Mouse (Mus musculus) T-helper 17 cell (primary cell): ENCODE data around the gene Sema3c.

Experiments
- in situ Hi-C, 2 experiments: fragments of 300-600 bp; cut with MboI, MseI; formaldehyde crosslinking; loops; 1 replicate in 1 of 2; 2 replicates in 1 of 2; pipeline ENCODE4 v1.15.1; 2025; ENCODE audit warnings: high pct_unique_total_duplicates in 2 of 2

Sema3c gene

GRCm38 (mm10) chr5:17647643-17648226 is 73.7 kb downstream of the Sema3c start:
- in situ Hi-C loops: no loop called here

DNA sequence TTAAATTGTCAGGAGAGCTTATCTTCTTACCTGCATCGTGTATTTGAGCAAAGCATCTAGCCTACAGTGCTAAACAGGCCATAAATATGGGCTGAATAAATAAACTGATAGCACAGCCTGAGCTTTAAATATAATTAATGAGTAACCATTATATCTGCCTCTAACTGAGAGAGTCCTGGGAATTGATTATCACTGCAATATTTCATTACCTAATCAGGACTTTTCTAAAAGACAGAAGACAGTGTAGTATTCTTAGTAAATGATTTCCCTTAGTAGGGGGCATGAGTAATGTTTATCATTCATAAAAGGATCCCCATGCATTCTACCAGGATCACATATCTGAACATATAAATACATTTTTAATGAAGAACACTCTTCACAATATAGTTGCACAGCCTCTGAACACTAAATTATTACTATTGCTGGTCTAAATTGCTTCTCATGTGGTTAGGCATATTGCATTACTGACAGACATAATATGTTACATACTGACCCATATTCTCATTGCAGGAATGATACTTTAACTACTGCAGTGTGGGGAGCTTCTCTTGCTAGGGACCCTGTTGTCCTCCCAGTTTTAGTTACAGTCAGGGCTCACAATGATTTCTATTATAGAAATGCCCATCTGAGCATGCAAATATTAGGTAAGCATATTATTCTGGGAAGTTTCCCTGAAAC is 74.9 kb downstream of the Sema3c start:
- in situ Hi-C loops: no loop called here

GRCm38 (mm10) chr5:17661223-17661622 is 87.1 kb downstream of the Sema3c start:
- in situ Hi-C loops: no loop called here

DNA sequence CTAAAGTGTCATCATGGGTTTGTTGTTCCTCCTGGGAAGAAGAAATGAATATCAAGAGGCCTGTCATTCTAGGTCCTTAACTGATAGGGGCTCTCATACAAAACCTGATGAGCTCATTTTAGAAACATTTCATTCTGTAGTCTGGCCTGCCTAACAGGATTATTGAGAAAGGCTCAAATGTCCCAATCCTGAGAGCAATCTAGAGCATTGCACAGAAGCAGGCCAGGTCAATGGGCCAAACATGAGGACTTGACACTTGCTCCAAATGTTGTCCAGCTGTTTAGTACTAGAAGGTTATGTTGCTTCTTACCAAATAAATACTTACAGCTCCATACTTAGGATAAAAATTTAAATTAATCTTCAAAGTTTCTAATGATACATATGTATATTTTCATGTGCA is 97.3 kb downstream of the Sema3c start:
- in situ Hi-C loops: no loop called here

GRCm38 (mm10) chr5:17680862-17681261 is 106.8 kb downstream of the Sema3c start:
- in situ Hi-C loops: no loop called here

DNA sequence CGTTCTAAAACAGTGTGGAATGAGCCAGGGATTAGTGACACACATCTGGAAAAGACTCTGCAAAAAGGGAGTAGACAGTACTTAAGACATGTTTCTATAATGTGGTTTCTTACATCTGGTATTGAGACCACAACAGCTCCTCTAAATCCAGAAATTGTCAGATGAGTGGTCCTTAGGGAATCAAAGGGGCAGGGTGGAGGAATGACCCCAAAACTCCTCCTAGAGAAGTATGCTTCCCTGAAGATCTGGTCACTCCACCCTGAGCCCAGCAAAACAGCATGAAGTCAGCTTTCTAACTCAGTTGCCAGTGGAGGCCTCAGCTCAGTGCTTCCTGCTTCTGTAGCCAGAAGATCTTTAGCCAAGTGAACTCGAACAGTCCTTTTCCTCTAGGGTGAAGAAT is 115.0 kb downstream of the Sema3c start:
- in situ Hi-C loops: no loop called here

DNA sequence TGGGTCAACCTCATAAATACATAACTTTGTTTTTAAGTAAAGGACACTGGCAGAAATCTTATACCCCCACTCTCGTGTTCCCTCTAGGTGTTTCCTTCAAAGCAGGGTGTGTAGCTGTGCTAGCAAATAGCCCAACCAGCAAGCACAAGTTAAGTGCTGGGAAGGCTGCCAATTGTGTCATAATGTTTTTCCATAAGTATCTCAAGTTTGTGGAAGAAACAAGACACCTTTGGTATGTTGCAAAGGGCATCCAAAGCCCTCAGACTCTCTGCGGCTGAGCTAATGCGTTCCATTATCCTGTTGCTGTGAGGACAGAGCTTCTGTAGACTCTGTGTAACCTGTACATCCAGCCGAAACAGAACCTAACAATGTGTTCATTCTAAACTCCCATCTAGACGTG is 115.5 kb downstream of the Sema3c start:
- in situ Hi-C loops: no loop called here

GRCm38 (mm10) chr5:17695366-17695765 is 121.3 kb downstream of the Sema3c start:
- in situ Hi-C loops: no loop called here

- in situ Hi-C loops: no loop called here
Measured at GRCm38 (mm10) chr5:17698905-17699304, 124.8 kb downstream of the Sema3c start.

- in situ Hi-C loops: no loop called here
Measured at GRCm38 (mm10) chr5:17704160-17704559, 130.1 kb downstream of the Sema3c start.

- in situ Hi-C loops: no loop called here
Measured at GRCm38 (mm10) chr5:17707086-17707485, 133.0 kb downstream of the Sema3c start.

GRCm38 (mm10) chr5:17712374-17712773 is 138.3 kb downstream of the Sema3c start:
- in situ Hi-C loops: no loop called here

DNA sequence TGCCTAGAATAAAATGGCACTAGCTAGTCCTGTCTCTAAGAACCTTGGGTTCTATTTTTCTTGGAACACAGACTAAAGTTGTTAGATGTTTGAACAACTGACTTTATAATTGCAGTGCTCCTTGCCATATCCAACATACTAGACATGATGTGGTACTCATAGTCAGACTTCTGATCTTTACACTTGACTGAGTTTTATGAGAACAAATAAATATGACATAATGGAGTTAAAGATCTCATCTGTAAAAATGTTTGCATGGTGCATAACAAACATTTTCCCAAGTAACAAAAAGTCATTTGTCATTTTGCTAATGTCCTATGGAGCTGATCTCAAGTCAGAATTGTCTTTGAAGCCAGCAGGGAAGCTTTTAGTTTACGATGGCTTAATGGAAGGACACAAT is 141.1 kb downstream of the Sema3c start:
- in situ Hi-C loops: no loop called here

- in situ Hi-C loops: no loop called here
Measured at GRCm38 (mm10) chr5:17720011-17720410, 145.9 kb downstream of the Sema3c start.

DNA sequence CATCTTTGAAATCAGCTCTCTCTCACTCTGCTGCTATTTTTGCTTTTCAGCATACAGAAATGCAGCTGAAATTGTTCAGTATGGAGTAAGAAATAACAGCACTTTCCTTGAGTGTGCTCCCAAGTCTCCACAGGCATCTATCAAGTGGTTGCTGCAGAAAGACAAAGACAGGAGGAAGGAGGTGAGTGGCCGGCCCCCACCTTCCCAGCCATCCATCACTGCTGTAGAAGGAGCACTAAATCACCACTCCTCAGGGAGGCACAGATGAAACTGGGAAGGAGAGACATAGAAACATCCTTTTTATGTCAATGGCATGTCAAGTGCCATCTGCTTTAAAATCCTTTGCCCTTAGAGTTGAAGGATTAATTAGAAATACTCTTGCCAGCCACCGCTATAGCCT is 149.9 kb downstream of the Sema3c start:
- in situ Hi-C loops: no loop called here

GRCm38 (mm10) chr5:17728047-17728446 is 154.0 kb downstream of the Sema3c start:
- in situ Hi-C loops: no loop called here

GRCm38 (mm10) chr5:17739805-17740204 is 165.7 kb downstream of the Sema3c start:
- in situ Hi-C loops: no loop called here

- in situ Hi-C loops: no loop called here
Measured at GRCm38 (mm10) chr5:17746520-17746919, 172.4 kb downstream of the Sema3c start.

DNA sequence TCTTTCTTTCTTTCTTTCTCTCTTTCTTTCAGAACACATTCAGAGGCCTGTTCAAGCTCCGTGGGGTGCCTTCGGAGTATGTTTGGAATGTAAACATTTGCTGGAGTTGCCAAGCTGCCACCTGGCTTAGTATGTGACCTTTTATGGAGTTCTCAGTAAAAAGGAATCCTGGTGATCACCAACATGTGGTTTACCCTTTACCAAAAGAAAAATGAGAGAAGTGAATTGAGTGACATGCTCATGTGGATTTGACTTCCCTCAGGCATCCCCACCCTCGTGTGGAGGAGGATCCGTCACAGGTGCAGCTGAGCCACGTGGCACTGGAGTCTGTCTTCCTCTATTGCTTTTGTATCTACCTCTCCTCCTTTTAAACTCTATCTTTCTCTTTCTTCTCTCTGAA is 173.1 kb downstream of the Sema3c start:
- in situ Hi-C loops: no loop called here

- in situ Hi-C loops: no loop called here
Measured at GRCm38 (mm10) chr5:17748293-17748692, 174.2 kb downstream of the Sema3c start.

GRCm38 (mm10) chr5:17753471-17754005 is 179.5 kb downstream of the Sema3c start:
- in situ Hi-C loops: no loop called here

DNA sequence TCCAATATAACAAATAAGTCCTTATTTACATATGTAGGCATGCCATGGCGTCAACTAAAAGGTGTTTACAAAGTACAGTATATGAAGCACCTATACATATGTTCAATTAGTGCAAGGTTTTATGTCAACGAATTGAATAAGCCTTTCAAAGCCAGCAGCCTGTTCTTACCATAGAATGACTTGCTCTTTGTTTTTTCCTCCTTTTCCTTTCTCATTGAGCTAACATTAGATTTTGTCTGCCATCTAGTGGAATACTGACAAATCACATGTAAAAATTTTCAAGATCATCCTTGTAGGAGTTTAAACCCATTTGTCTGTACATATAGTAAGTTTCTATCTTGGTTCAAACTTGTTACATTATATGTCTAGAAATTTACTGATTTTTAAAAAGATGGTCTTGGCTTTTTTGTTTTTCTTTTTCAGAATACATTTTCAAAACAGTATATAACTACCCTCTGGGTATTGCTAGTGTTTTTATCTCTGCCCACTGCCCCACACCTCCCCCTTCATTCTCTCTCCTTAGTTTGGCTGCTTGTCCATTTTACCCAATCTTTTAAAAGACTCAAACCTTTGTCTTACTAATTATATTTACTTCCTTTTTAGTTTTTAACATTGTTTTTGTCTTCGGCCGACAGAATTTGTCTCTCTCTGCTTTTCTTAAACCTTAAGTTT is 192.1 kb downstream of the Sema3c start:
- in situ Hi-C loops: loop anchor here in 1 of 2 experiments (5.0 kb wide), 1 partner anchor 829 kb away; no protein-coding TSS in a partner anchor

GRCm38 (mm10) chr5:17770328-17770727 is 196.2 kb downstream of the Sema3c start:
- in situ Hi-C loops: no loop called here
